Mouse (Mus musculus) spleen, adult 18-20 months (tissue): ENCODE measurements at regions not wholly inside any gene's neighbourhood (a gene's known extent, or its start where the extent isn't known, plus 50 kb on each side); places are given as distances from the start of the nearest gene placed in this dataset.
A peak's percentile ranks its signal among the peaks of the same experiment; 100 is the strongest.
"Not testable (repeated sequence)": the region's sequence is repeated elsewhere in the genome, so short reads cannot be mapped to it uniquely, and the experiment has no call there.

ENCODE experiments used
- DNase-seq, 2 experiments: peaks; one replicate each; pipeline ENCODE4 v3.0.0; 2022; ENCODE audit warnings: mixed read lengths in 2 of 2

DNA sequence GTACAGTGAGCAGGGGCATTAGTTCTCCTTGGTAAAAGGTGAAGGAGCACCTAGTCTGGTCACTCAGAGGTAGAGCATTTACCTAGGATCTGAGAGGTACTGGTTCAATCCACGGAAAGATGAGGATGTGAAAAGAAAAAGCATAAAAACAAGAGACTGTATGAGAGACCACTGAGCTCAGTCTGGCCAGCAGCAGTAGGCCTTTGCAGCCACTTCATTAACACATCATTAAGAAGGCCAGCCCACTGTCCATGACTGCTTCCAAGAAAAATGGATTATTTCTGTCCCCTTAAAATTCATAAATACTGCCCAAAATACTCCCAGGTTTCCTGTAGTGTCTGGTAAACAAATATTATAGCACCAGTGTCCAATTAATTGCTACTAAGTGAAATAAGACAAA lies 499.3 kb upstream of the 4930578C19Rik start:
- no peak for DNase-seq

DNA sequence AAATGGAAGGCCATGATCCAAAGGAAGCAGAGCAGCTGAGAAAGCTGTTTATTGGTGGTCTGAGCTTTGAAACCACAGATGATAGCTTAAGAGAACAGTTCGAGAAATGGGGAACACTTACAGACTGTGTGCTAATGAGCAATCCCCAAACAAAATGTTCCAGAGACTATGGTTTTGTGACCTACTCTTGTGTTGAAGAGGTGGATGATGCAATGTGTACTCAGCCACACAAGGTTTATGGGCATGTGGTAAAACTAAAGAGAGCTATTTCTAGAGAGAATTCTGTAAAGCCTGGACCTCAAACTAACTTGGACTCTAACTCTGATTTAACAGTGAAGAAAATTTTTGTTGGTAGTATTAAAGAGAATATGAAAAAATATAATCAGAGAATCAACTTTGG lies 481.4 kb upstream of the 4930578C19Rik start:
- DNase-seq: no peak

DNA sequence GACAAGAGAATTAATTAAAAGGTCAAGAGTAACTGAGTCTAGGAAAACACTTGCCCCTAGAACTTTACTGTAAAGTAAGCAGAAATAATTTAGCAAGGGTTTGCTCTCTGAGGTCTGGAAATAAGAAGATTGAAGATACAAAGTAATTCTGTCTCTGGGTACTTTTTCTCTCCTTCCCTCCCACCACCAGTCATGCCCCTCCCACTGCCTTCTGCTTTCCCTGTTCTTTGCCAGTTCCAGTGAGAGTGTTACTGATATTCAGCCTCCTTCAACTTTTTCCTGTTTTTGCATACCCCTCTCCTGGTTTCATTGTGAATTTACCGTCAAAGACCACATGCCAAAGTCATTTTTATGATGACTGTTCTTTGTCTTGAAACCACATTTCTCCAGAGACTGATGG lies 472.1 kb upstream of the 4930578C19Rik start:
- DNase-seq: no peak

DNA sequence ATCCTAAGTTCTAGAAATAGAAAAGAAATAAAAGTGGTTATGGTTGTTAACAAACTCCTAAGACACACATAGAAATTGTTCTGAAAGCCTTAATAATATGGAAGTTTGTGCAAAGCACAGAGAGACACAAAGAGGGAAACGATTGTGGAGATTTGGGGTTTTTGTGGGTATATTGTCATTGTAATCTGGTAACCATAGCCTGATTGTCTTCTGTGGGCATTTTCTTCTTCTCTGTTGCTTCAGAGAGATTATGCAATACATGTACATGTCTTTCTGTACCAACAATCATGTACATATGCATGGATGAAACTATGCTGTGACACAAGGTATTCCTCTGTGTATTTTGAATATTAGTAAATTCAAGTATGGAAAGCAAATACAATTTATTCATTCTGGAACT lies 461.9 kb upstream of the 4930578C19Rik start:
- DNase-seq: no peak

DNA sequence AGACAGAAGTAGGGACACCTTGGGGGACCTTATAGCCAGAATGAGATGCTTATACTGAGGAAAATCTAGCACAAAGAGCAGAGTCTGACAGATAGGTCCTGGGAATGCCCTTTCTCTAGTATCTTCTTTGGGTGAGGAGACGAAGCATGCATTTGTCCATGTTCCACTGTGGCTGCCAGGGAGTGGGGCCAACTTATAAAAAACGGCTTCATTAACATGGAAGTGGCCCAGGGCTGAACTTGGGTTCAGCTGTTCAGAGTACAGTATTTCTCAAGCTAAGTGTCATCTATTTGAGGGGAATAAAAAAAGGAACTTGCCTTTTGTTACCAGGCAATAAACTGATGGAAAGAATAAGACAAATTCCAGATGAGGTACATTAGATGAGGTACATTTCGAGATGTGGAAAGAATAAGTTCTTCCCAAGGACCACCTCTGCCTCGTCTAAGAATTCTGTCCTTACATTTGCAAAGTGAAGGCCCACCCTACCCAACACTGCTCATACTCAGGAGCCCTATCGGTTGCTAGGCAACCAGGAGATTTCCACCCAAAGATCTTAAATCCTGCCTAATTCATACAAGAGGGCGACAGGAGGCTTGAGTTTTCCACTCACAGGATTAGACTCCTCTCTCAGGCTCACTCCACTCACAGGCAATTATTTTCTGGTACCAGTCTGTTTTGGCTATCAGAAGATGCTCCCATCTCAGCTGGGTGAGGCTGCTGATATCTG lies 460.3 kb upstream of the 4930578C19Rik start:
- DNase-seq: no peak

DNA sequence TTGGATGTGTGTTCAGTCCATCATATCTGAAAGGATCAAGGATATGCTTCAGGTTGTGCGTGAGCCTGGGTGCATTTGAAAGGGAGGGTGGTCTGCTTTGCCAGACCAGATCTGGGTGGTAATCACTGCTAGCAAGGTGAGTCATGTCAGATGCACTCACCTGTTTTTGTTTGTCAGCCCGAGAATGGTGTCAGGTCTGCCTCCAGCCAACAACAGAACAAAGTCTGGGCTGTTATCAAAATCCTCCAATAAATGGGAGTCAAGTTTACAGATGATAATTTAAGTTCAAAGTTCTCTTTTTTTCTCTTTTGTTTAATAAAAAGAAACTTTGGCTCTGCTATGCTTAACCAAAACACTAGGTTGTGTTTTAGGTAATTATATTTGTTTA lies 421.6 kb upstream of the 4930578C19Rik start:
- DNase-seq: no peak

DNA sequence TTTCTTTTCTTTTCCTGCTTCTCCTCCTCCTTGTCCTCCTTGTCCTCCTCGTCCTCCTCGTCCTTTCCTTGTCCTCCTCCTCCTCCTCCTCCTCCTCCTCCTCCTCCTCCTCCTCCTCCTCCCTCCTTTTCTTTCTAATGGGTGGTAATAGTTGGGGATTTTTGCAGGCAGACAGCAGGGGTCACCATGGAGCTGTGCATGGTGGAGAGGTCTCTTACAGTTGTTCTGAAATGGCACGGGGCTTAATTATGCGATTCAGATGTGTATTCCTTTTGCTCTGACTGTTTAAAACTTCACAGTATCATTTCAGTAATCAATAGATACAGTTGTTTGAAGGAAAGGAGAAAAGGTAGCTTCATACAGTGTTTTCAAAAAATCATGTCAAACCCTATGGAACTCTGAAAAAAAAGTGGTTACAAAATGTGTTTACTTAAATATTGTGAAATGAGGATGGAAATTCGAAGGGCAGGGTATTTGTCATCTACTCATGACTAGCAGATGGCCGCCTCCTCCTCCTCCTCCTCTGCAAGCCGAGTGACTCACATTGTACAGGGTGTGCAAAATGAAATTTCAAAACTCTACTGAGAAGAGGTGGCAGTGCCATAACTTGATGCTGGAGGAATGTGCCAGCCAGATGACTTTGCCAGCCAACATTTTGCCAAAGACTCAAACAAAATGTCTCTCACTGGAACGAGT lies 421.0 kb upstream of the 4930578C19Rik start:
- peak in 1 of 2 experiments; percentile 1 for DNase-seq

DNA sequence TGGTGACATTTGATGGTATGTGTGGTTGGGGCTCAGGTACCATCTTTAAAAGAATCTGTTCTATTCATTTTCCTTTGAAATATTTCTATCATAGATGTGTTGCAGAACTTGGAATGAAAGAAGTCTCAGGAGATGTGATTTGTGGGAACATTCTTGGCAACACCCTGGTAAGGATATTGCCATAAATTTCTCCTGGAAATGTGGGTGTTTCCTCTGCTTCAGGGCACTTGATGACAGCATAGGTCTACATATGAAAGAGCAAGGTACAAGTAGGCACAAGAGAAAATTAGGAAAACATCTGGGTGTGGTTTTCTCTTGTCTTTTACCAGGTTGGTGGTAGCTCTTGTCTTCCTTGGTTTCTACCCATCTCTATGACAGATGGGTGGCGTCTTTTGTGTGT lies 414.5 kb upstream of the 4930578C19Rik start:
- no peak for DNase-seq

DNA sequence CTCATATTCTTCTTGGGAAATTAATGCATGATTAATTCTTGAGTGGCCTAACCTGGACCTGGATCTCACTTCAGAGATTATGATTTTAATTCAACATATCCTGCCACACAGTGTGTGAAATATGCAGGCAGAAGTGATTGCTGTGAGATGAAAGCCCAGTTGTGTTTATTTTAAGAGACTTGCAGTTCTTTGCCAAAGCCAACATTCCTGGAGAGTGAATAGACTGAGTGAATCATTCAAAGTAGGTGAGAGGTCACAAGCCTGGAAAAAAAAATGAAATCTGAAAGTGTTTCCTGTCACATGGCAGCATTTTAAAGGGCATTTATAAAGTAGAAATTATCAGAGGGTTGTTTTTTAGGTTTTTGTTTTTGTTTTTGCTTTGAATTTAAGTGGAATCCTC lies 412.9 kb upstream of the 4930578C19Rik start:
- DNase-seq: no peak

DNA sequence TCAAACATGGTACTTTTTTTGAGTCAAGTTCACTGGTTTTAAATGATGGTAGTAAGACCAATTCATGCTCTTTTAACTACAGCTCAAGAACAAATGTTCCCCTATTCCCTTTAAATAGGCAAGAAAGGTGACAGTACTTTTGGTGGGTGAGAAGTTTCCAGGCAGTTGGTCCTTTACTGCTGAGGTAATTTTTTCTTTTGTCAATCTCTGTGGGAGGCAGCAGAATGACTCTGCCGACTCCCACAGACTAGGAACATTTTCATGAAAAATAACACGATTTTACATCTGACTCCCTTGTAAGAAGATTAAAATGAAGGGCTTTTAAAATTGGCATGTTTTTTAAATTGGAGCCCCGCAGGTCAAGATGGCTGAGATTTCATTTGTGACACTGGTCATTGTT lies 377.5 kb upstream of the 4930578C19Rik start:
- no peak for DNase-seq

DNA sequence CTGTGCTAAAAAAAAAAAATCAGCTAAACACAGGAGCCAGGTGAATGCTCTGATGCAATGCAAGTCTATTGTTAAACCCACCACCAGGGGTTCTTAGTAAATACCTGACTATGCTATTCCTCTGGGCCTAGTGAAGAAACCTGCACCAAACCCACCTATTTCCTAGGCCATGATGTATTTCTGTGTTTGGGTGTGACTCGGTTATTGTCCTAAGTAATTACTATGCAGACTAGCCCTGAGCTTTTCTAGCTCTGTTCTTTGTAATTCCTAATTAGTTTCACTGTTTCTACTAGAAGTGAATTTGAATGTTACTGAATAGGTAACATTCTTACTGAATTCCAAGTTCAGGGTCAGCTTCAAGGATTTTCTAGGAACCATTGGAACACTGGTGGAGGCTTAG lies 363.8 kb upstream of the 4930578C19Rik start:
- DNase-seq: not testable (repeated sequence)

DNA sequence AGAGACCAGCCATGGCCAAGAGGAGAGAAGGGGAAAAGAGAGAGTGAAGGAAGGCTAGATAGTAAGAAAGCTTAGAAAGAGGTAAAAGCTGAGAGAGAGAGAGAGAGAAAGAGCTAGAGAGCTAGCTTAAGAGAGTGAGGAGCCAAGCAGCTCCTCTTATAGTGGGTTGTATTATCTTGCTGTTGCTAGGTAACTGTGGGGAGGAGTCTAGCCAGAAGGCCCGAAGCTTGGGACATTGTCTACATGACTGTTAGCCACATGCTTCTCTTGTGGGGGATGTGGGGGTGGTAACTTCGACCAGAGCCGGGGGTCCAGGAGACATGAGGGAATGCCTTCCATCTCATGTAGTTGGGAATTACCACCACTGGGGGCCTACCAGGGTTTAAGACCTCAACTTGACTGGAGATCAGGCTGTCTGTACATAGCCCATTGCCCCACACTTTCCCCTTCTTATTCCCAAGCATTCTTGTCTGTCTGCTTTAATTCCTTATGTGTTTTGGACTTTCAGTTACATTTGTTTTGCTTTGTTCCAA lies 353.3 kb upstream of the 4930578C19Rik start:
- DNase-seq: no peak
